Mouse (Mus musculus): ENCODE results near the gene Spaca3.

The Spaca3 gene

DNA sequence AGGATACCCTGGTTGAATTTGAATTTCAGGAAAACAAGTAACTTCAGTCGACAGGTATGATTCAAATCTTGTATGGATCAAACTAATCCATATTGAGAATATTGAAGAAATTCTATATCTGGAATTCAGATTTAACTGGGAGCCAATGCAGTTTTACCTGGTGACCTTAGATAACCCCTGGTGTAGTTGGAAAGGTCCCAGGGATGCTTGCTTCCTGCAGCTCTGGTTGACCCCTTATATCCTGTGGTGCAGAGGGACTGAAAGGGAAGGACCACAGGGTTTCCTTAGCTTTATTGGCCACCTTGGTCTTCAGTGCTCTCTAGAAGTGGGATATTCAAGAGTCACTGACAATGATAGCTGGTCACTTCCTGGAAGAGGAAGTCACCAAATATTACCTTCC, 9.9 kb downstream of the Spaca3 start:
- DNase-seq (ENCODE audit: low spot score), result no peak

GRCm38 (mm10) chr11:80872509-80873474, 14.6 kb downstream of the Spaca3 start:
- peak; percentile 58 for DNase-seq (ENCODE audit: low spot score)

- peak; percentile 35 for DNase-seq (ENCODE audit: low spot score)
Observed at GRCm38 (mm10) chr11:80877131-80877651, 19.0 kb downstream of the Spaca3 start.

- no peak for DNase-seq (ENCODE audit: low spot score)
Observed at GRCm38 (mm10) chr11:80878026-80878425, 19.9 kb downstream of the Spaca3 start.

GRCm38 (mm10) chr11:80882229-80882810, 24.2 kb downstream of the Spaca3 start:
- DNase-seq (ENCODE audit: low spot score), result no peak

- no peak for DNase-seq (ENCODE audit: low spot score)
Observed at GRCm38 (mm10) chr11:80884521-80885231, 26.5 kb downstream of the Spaca3 start.

GRCm38 (mm10) chr11:80886365-80886764, 28.2 kb downstream of the Spaca3 start:
- no peak for DNase-seq (ENCODE audit: low spot score)

DNA sequence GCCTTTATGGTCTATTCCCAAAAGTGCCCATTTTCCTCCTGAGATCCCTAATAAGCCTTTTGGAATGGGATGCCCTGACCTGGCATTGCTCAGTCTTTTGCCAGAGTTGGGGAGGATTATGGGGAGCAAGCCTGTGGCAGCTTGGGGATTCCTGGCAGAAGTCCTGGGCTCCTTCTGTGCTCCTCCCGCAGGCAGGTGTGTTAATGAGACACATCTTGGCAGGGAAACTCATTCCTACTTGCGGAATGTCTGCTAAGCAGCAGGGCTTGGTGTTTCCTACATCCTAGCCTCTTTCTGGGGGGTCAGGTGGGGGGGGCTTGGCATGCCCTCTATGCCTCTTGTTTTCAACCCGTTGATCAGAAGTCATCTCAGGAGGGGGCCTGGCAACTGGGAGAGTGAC, 28.9 kb downstream of the Spaca3 start:
- no peak for DNase-seq (ENCODE audit: low spot score)

DNA sequence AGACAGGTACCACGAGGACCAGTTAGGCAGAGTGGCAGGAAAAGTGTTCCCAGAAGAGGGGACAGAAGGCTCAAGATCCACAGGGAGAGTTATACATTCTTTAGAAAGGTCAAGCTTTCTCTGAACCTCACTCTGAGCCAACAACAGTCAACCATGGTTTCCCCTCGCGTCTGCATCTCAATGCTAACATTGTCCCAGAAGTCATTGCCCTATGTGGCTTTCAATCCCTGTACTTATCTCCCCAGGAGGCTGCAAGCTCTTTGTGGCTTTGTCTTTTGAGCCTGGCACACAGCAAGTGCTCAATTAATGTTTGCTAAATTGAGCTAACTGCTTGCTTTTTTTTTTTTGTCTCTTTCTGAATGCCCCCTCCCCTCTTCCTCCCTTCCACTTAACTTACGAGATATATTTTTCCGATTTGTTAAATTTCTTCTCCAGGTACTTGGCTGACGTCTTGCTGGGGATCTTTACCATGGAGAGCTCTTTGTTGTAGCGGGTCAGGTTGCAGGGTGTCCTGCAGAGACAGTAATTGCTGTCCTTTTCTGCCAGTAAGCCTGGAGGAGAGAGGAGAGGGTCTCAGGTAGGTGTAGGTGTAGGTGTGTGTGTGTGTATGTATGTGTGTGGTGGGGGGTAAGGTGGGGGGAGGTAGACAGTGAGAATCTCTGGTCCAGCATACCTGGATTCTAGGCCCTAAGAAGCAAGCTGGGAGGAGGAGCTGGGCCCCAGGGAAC, 31.3 kb downstream of the Spaca3 start:
- DNase-seq (ENCODE audit: low spot score), result no peak

- DNase-seq (ENCODE audit: low spot score), result no peak
Observed at GRCm38 (mm10) chr11:80895853-80896252, 37.7 kb downstream of the Spaca3 start.

DNA sequence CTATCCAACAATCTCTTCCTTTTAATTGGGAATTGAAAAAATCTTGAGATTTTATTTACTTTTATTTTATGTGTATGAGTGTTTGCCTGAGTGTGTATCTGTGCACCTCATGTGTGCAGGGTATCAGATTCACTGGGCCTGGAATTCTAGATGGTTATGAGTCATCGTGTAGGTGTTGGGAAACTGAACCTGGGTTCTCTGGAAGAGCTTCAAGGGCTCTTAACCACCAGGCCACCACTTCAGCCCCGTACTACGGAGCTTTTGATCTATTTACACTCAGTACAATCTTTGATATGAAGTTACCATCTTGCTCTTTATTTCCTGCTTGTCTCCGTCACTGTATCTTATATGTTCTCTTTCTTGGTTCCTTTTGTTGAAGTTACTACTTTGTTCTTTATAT, 42.4 kb downstream of the Spaca3 start:
- DNase-seq (ENCODE audit: low spot score), result no peak

DNA sequence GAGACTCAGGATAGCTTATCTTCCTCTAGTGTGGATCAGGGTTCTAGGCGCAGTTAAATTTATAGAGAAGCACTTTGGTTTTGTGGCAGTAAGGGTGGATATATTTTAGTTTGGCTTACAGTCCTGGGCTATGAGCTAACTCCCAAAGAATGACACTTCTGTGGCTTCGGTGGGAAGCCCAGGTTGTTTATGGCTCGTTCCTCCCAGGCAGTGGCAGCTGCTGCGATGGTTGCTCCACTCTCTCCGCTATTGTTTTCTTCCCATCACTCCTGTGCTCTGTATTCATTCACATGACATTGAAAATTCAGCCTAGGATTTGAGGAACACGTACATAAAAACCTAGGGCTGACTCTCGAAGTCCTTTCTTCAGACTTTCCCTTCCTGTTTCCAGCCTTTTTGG, 44.5 kb downstream of the Spaca3 start:
- no peak for DNase-seq (ENCODE audit: low spot score)

- DNase-seq (ENCODE audit: low spot score), result no peak
Observed at GRCm38 (mm10) chr11:80903426-80903825, 45.3 kb downstream of the Spaca3 start.

GRCm38 (mm10) chr11:80904559-80904958, 46.4 kb downstream of the Spaca3 start:
- DNase-seq (ENCODE audit: low spot score), result no peak

- peak; percentile 65 for DNase-seq (ENCODE audit: low spot score)
Observed at GRCm38 (mm10) chr11:80906456-80906855, 48.3 kb downstream of the Spaca3 start.

DNA sequence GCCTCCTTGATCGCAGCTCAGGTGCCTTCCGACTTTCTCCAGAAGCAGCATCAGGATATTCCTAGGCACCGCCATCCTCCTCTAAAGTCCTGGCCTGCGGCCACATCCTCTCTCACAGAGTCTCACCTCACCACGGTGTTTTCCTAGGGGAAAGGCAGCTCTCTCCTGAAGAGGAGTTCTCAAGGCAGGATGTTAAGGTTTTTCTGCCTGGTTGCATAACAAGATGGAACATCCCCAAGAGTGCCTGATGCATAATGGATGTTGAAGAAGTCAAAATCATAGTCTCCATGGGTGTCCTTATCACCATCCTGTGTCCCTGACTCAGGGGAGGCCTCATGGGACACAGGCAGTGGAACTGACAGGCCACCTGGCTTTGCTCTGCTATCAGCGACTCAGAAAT, 49.7 kb downstream of the Spaca3 start:
- no peak for DNase-seq (ENCODE audit: low spot score)

DNA sequence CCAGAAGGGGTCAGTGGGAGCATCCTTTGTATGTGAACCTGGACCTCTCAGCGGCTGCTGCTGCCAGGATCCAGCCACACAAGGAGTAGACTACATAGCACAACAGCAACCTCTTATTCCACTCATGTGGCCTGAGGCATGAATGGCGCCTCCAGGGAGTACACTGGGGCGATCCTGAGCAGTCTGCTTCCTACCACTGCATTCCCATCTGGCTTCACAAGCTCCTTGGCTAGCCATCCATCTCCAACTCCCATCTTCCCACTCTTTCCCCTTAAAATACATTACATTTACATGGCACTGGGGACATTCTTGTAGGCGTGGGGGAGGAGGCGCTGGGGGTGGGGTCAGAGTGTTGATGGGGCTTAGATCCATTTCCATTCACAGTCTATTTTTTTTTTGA, 54.6 kb downstream of the Spaca3 start:
- DNase-seq (ENCODE audit: low spot score), result no peak

GRCm38 (mm10) chr11:80913408-80914024, 55.4 kb downstream of the Spaca3 start:
- no peak for DNase-seq (ENCODE audit: low spot score)
